Mouse (Mus musculus): ENCODE data around the gene Chst8.

- TF ChIP-seq CTCF (IDR thresholded peaks at IDR 0.05; ENCODE audit: low read depth, low read length) (no peak), TAL1 (conservative IDR thresholded peaks at IDR 0.05; ENCODE audit: low read depth, low read length) (no peak), GATA2 (IDR thresholded peaks at IDR 0.05; ENCODE audit: borderline replicate concordance, low read depth, low read length) (no peak)
Observed at GRCm38 (mm10) chr7:34703437-34703836, 109.1 kb downstream of the Chst8 start.
